In genomic region chr12:3792248-3792647, GRCm38 (mm10) we compare ENCODE assay signal across 7 mouse cellular contexts. TPM values are rescaled to one million over a fixed set of nuclear protein-coding genes. Genes with fewer than 3 reads are reported as not detected.
DNase-seq lines count a peak whose midpoint lies in the region; ATAC-seq and TF ChIP-seq lines count a peak whose summit lies in the region.

No protein-coding gene starts in this region.

- no peak for TF ChIP-seq EP300 in lung, postnatal 0 days (IDR thresholded peaks at IDR 0.05)

- no peaks in the 10 kb centered on the region for H3K4me1 ChIP-seq in lung, postnatal 0 days (ENCODE audit: insufficient read depth, low read depth, low read length)
- no peaks in the 10 kb centered on the region; the same call in 1 of the 2 replicates for H3K4me1 ChIP-seq in lung, adult 2 months (ENCODE audit: control insufficient read depth, insufficient read depth, low read length)
- H3K4me1 ChIP-seq in embryonic facial prominence, embryonic 15.5 days: peaks cover 30% of the 10 kb centered on the region
- H3K4me1 ChIP-seq in limb, embryonic 12.5 days (replicated peaks): peaks cover 26% of the 10 kb centered on the region
- peaks cover 30% of the 10 kb centered on the region for H3K4me1 ChIP-seq in stomach, embryonic 15.5 days

- H3K4me3 ChIP-seq in lung, postnatal 0 days (ENCODE audit: low read depth, low read length): peak overlapping the region; percentile 35
- H3K4me3 ChIP-seq in lung, adult 2 months (replicated peaks; ENCODE audit: extremely low read depth, low read depth, low read length): no peak overlapping the region
- peak overlapping the region; percentile 41 for H3K4me3 ChIP-seq in embryonic facial prominence, embryonic 15.5 days (replicated peaks)
- peak overlapping the region; percentile 42 for H3K4me3 ChIP-seq in limb, embryonic 12.5 days (replicated peaks)
- H3K4me3 ChIP-seq in stomach, embryonic 15.5 days (replicated peaks): peak overlapping the region; percentile 40

- H3K9ac ChIP-seq in lung, postnatal 0 days (replicated peaks; ENCODE audit: low read depth): no peak overlapping the region; the same call in 1 of the 2 replicates
- no peak overlapping the region for H3K9ac ChIP-seq in embryonic facial prominence, embryonic 15.5 days
- H3K9ac ChIP-seq in limb, embryonic 12.5 days (replicated peaks): 0 out of 2 replicates have a peak overlapping the region, but pooled peaks have one; percentile 37
- H3K9ac ChIP-seq in stomach, embryonic 15.5 days: no peak overlapping the region

- no peak for TF ChIP-seq POLR2A in lung, adult 2 months (IDR thresholded peaks at IDR 0.05; ENCODE audit: borderline replicate concordance, extremely low read depth, low read depth, low read length)

- WGBS in lung, postnatal 0 days: 13% methylated on average over 8 of the region's 8 CpGs
- WGBS in lung, adult 2 months: 14% methylated on average over 8 of the region's 8 CpGs
- 16% methylated on average over 8 of the region's 8 CpGs for WGBS in embryonic facial prominence, embryonic 15.5 days
- WGBS in limb, embryonic 12.5 days: 20% methylated on average over 8 of the region's 8 CpGs
- 17% methylated on average over 8 of the region's 8 CpGs for WGBS in stomach, embryonic 15.5 days

- no peaks in the 10 kb centered on the region for H3K36me3 ChIP-seq in lung, postnatal 0 days (ENCODE audit: insufficient read depth, low read length)
- no peaks in the 10 kb centered on the region for H3K36me3 ChIP-seq in embryonic facial prominence, embryonic 15.5 days
- H3K36me3 ChIP-seq in limb, embryonic 12.5 days: no peaks in the 10 kb centered on the region
- H3K36me3 ChIP-seq in stomach, embryonic 15.5 days: no peaks in the 10 kb centered on the region

- no peak for DNase-seq in lung, postnatal 0 days (ENCODE audit: low spot score)
- DNase-seq in lung, adult 2 months: no peak
- DNase-seq in frontal cortex, postnatal 25 days (ENCODE audit: low spot score in 2 of 2): no peak
- no peak for DNase-seq in thymus, postnatal 0 days (ENCODE audit: low spot score)

- no peaks in the 10 kb centered on the region for H3K9me3 ChIP-seq in lung, postnatal 0 days (ENCODE audit: low read length)
- H3K9me3 ChIP-seq in embryonic facial prominence, embryonic 15.5 days (replicated peaks): no peaks in the 10 kb centered on the region
- H3K9me3 ChIP-seq in limb, embryonic 12.5 days: no peaks in the 10 kb centered on the region
- H3K9me3 ChIP-seq in stomach, embryonic 15.5 days: no peaks in the 10 kb centered on the region

- peak overlapping the region; percentile 62 for H3K4me2 ChIP-seq in lung, postnatal 0 days (replicated peaks; ENCODE audit: low read depth, low read length)
- H3K4me2 ChIP-seq in embryonic facial prominence, embryonic 15.5 days (replicated peaks): peak overlapping the region; percentile 66
- peak overlapping the region; percentile 59 for H3K4me2 ChIP-seq in limb, embryonic 12.5 days
- peak overlapping the region; percentile 73 for H3K4me2 ChIP-seq in stomach, embryonic 15.5 days

- no peaks in the 10 kb centered on the region for H3K27me3 ChIP-seq in lung, postnatal 0 days (replicated peaks; ENCODE audit: insufficient read depth, low read length)
- no peaks in the 10 kb centered on the region for H3K27me3 ChIP-seq in embryonic facial prominence, embryonic 15.5 days
- H3K27me3 ChIP-seq in limb, embryonic 12.5 days: no peaks in the 10 kb centered on the region
- no peaks in the 10 kb centered on the region for H3K27me3 ChIP-seq in stomach, embryonic 15.5 days (replicated peaks)

- ATAC-seq in lung, postnatal 0 days: peak; percentile 7; the same call in 1 of the 2 replicates
- ATAC-seq in embryonic facial prominence, embryonic 15.5 days (ENCODE audit: insufficient number of reproducible peaks, low FRiP score, low TSS enrichment, low read depth): no peak
- no peak for ATAC-seq in limb, embryonic 12.5 days (ENCODE audit: insufficient number of reproducible peaks, insufficient read depth, low FRiP score, low TSS enrichment, low read depth)
- no peak for ATAC-seq in stomach, embryonic 15.5 days (ENCODE audit: insufficient read depth, low FRiP score, low read depth)

- H3K27ac ChIP-seq in lung, postnatal 0 days (ENCODE audit: low read length): no peak overlapping the region
- no peak overlapping the region for H3K27ac ChIP-seq in embryonic facial prominence, embryonic 15.5 days (replicated peaks)
- no peak overlapping the region for H3K27ac ChIP-seq in limb, embryonic 12.5 days
- no peak overlapping the region for H3K27ac ChIP-seq in stomach, embryonic 15.5 days

- TF ChIP-seq CTCF in lung, postnatal 0 days (IDR thresholded peaks at IDR 0.05): no peak
- TF ChIP-seq CTCF in lung, adult 2 months (IDR thresholded peaks at IDR 0.05; ENCODE audit: insufficient read depth, low read length): no peak

RNA-seq across cellular contexts. Expression of gene Dnmt3a, which starts 13.6 kb away (rescaled TPM):
- 60.3 and 74.8 TPM in 2 replicates for polyA plus RNA-seq in lung, postnatal 0 days (2015; fragmentation: Nextera tagmentation; extraction: Ambion mirVana)
- polyA plus RNA-seq in lung, adult 2 months (2012; rRNA removed): 14.6 and 14.7 TPM in 2 replicates
- 114 and 135 TPM in 2 replicates for polyA plus RNA-seq in embryonic facial prominence, embryonic 15.5 days (2015; fragmentation: Nextera tagmentation; extraction: Ambion mirVana)
- 260 and 282 TPM in 2 replicates for polyA plus RNA-seq in limb, embryonic 12.5 days (2016; fragmentation: Nextera tagmentation; extraction: Ambion mirVana)
- polyA plus RNA-seq in stomach, embryonic 15.5 days (2015; fragmentation: Nextera tagmentation; extraction: Ambion mirVana): 126 and 133 TPM in 2 replicates
- polyA plus RNA-seq in thymus, postnatal 0 days (2015; fragmentation: Nextera tagmentation; extraction: Ambion mirVana): 86.5 and 86.6 TPM in 2 replicates
